Mouse (Mus musculus) heart, postnatal 25 days (tissue): Measurements from ENCODE around the gene Cdh1. TPM values are rescaled to one million over a fixed set of nuclear protein-coding genes. Genes with fewer than 3 reads are reported as not detected.
A peak's percentile ranks its signal among the peaks of the same experiment; 100 is the strongest.

Experiments used
- DNase-seq: peaks from one replicate; pipeline ENCODE4 v3.0.0; 2022; ENCODE audit warnings: low spot score
- intact Hi-C: fragments of 180-260 bp; cut with DNase I; formaldehyde crosslinking; loops from one replicate; pipeline ENCODE4 v1.15.1; 2025
- total RNA-seq, 2 experiments: library from RNA; stranded (reverse); gene quantifications; 2 replicates each; pipeline ENCODE4 v1.2.3; 2021

Cdh1 gene
- total RNA-seq, 2 experiments from 2014 or later = 0.06 to 0.08 TPM

DNA sequence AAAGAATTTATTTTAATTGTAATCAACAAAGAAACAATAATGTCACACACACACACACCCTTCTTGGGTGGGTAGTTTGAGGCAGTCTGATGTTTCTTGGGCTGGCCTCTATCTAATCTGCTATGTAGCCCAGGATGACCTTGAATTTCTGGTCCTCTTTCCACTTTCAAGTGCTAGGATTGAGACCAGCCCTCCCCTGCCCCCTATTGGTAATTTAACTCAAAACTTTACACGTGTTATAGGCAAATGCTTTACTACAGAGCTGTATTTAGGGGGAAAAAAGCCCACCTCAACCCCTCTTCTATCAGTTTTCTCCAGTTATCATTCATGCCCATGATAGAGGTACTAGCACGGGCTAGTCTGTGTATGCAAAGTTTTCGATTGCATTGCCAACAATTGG lies 41.8 kb downstream of the Cdh1 start:
- no peak for DNase-seq
- intact Hi-C loops = no loop called here

GRCm38 (mm10) chr8:106646153-106646552 lies 43.0 kb downstream of the Cdh1 start:
- intact Hi-C loops = loop anchor here (2.0 kb wide), 1 partner anchor 85 kb away; no protein-coding TSS in a partner anchor
- DNase-seq = no peak

DNA sequence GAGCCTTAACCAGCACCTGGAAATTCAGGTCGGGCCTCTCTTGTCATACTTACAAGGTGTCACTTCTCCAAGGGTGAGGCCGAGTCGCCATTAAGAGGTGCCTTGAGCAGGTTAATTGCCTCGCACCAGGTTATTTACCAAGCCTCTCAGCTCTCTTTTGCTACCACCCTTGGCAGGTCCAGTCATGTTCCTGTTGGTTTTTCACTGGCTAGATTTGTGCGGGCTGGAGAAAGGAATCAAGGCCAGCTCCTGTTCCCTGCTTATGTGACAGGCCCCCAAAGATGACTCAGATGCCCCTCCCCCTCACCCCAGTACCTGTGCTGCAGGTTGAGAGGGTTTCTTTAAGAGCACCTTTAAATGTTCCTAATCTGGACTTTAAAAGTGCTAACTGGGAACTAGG lies 43.6 kb downstream of the Cdh1 start:
- intact Hi-C loops = loop anchor here (1.0 to 2.0 kb wide), 3 partner anchors 86 to 213 kb away; no protein-coding TSS in a partner anchor
- no peak for DNase-seq

DNA sequence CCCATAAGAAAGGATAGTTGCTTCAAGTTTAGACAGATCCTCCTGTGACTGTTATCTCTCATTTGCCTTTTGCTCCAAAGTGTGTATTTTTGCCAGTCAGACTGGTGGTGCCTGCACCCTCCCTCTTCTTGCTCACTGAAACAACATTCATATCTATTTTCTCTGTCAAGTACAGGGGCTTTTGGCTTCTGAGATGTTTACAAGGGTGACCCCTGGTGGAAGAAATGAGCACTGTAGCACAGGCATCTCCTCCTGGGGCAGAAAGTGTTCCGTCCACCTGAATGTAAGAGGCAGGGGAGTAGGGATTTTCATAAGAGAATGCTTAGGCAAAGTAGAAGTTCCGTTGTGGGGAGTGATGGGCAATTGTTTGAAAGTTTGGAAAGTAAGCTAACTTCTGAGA lies 44.2 kb downstream of the Cdh1 start:
- DNase-seq = peak; percentile 15
- intact Hi-C loops = loop anchor here (1.0 to 2.0 kb wide), 3 partner anchors 87 to 214 kb away; no protein-coding TSS in a partner anchor

DNA sequence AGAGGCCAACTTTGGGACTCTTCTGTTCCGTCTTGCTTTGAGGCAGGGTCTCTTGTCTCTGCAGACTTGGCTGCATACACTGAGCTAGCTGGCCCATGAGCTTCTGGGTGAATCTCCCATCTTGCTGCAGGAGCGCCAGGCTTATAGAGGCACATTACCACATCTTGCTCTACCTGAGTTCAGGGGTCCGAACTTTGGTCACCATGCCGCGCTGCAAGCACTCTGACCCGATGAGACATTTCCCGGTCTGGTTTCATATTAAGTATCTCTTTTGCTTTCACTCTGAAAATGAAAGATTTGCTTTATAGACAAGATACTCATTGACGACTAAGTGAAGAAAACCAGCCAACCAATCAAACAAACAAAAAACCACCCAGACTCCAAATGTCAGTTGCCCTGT lies 45.3 kb downstream of the Cdh1 start:
- intact Hi-C loops = no loop called here

DNA sequence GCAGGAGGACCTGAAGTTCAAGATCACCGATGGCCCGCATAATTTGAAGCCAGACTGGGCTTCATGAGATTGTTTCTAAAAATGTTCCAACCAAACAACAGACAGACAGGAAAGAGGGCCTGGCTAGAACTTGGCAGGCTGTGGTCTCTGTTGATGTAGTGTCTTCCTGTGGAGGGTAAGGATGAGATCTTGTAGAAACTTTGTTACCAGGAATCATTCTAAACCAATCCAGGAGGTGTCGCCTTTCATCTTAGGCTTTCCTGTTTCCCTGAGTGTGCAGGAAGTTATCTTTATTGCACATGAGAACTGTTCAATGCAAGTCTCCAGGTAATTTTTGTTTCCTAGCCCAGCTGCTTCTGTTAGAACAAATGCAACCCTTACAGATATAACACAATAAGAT lies 48.8 kb downstream of the Cdh1 start:
- intact Hi-C loops = no loop called here

More for the DNA sequence above, 45.3 kb downstream of the Cdh1 start:
- no peak for DNase-seq

DNA sequence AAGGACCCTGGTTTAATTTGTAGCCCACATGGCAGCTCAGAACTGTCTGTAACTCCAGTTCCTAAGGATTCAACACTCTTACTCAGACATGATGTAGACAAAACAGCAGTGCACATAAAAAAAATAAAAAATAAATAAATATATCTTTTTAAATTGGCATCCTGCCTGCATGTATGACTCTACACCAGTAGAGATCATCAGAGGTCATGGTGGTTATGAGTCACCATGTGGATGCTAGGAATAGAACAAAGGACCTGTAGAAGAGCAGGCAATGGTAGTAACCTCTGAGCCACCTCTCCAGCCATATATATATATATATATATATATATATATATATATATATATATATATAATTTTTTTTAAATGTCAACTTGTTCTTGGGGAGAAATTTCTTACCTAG lies 52.9 kb downstream of the Cdh1 start:
- no peak for DNase-seq
- intact Hi-C loops = no loop called here

More for the DNA sequence above, 48.8 kb downstream of the Cdh1 start:
- DNase-seq = no peak

DNA sequence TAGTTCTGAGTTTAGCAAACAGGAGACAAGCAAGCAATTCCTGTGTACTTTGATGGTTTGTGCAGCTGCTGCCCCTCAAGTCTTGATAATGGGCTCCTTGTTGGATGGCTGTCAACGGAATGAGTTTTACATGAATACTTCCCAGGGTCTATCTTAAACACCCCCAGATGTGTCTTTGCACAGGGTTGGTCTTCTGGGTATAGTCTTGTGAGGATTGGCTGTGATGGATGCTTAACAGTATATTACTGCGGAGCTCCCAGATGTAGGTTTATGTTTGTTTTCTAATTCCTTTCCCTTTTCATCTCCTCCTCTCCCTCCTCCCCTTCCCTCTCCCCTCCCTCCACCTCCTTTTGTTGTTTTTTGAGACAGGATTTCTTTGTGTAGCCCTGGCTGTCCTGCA lies 69.6 kb downstream of the Cdh1 start:
- intact Hi-C loops = no loop called here
- DNase-seq = no peak

DNA sequence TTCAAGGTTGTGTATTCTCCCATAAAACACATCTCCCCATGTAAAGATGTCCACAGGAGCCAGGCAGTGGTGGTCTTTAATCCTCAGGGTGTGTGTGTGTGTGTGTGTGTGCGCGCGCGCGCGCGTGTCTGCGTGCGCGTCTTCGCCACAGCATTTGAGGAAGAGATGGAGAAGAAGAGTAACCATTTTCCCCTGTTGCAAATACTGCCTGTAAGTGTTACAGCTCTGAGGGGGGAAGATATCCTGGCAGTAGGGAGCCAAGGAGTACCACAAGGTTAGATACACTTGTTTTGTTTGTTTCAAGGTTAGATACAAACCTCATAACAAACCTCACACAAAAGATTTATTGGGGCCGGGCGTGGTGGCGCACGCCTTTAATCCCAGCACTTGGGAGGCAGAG lies 71.2 kb downstream of the Cdh1 start:
- DNase-seq = no peak
- intact Hi-C loops = no loop called here

- no peak for DNase-seq
- intact Hi-C loops = no loop called here
Observed at GRCm38 (mm10) chr8:106674894-106675293, 71.7 kb downstream of the Cdh1 start.

GRCm38 (mm10) chr8:106682971-106683668 lies 80.0 kb downstream of the Cdh1 start, which contains the start of gene Tango6:
TSS of gene Tango6 (plus strand) at chr8:106683068.
- intact Hi-C loops = no loop called here
- peak; percentile 75 for DNase-seq

DNA sequence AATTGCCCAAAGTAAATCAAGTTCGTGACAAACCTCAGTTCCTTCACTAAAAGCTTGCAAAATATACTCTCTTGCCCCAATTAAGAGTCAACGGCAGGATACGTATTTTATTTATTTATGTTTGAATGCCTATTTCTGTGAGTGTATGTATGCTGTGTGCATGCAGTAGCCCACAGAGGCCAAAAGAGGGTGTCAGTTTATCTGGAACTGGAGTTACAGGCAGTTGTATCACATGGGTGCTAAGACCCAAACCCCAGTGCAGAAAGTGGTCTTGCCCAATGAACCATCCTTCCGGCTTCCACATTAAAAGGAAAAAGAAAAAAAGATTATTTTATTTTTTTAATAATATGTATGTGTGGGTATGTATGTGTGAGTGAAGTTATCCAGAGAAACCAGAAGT lies 81.2 kb downstream of the Cdh1 start:
- intact Hi-C loops = loop anchor here (2.0 kb wide), 1 partner anchor 318 kb away; no protein-coding TSS in a partner anchor

GRCm38 (mm10) chr8:106687479-106687878 lies 84.3 kb downstream of the Cdh1 start:
- no peak for DNase-seq
- intact Hi-C loops = no loop called here

More for the DNA sequence above, 81.2 kb downstream of the Cdh1 start:
- DNase-seq = no peak

DNA sequence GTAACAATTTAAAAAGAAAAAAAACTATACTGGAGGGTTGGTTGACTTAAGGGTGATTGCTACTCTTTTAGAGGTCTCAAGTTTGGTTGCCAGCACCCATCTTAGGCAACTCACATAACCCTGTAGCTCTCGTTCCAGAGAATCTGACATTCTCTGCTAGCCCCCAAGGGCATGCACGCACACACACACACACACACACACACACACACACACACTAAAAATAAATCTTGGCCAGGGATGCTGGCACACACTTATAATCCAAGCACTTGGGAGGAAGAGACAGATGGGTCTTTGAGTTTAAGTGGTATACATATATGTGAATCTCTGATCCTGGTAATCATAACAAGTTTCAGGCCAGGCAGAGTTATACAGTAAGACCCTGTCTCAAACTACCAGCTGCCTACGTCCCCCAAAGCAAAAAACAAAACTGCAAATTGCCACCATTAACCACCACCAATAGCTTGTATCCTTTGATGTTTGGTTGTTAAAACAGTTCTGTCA lies 94.6 kb downstream of the Cdh1 start:
- intact Hi-C loops = loop anchor here (2.0 kb wide), 1 partner anchor 191 kb away; no protein-coding TSS in a partner anchor
- no peak for DNase-seq

DNA sequence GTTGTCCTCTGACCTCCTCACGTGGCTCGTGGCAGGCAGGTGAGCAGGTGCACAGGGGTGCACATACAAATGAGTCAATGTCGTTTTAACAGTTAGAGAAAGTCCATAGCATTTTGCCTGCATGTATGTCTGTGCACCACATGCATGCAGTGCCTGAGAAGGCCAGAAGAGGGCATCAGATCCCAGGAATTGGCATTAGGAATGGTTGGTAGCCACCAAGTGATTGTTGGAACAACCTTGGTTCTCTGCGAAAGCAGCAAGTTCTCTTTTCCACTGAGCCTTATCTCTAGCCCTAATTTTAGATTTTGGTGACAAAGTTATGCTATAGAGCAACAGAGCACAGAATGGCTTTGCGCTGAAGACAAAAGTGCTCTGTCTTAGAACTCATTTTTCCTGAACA lies 96.4 kb downstream of the Cdh1 start:
- intact Hi-C loops = loop anchor here (2.0 kb wide), 1 partner anchor 189 kb away; no protein-coding TSS in a partner anchor

DNA sequence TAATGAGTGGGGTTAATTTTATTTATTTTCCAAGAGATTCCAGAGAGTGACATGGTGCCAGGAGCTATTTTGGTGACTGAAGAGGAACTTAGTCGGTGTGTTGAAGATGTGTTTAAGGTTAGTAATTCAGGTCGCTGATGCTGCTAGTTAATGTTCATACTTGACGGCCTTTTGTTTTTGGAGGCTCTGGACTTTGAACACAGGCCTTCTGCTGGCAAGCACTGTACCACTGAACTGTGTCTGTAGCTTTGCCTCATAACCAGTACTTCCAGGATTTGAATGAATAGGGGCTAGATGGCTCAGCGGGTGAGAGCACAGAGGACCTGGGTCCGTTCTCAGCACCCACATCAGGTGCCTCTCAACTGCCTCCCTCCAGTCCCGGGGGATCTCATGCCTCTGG lies 97.0 kb downstream of the Cdh1 start:
- DNase-seq = no peak
- intact Hi-C loops = no loop called here

More for the DNA sequence above, 96.4 kb downstream of the Cdh1 start:
- peak; percentile 34 for DNase-seq

GRCm38 (mm10) chr8:106701360-106701759 lies 98.2 kb downstream of the Cdh1 start:
- DNase-seq = no peak
- intact Hi-C loops = no loop called here

- intact Hi-C loops = loop anchor here (2.0 kb wide), 1 partner anchor 14 kb away; no protein-coding TSS in a partner anchor
- no peak for DNase-seq
Observed at GRCm38 (mm10) chr8:106704199-106704900, 101.2 kb downstream of the Cdh1 start.

DNA sequence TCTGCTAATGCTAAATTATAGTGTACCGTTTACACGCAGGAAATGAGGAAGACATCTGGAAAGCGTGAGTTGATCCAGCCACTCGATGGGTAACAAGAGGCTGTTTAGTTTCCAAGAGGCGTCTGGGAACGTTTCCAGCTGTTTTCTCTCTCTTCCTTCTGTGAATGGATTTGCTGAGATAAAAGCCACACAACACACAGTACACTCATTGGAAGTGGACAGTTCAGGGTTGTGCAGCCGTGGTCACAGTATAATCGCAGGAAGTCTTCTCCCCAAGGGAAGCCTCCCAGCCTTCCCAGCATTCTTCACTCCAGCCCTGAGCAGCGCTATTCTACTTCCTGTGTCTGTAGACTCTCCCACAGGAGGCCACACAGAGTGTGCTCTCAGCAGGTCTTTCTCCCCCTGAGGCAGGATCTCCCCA lies 101.8 kb downstream of the Cdh1 start:
- intact Hi-C loops = loop anchor here (2.0 kb wide), 1 partner anchor 14 kb away; no protein-coding TSS in a partner anchor
- DNase-seq = peak; percentile 65

DNA sequence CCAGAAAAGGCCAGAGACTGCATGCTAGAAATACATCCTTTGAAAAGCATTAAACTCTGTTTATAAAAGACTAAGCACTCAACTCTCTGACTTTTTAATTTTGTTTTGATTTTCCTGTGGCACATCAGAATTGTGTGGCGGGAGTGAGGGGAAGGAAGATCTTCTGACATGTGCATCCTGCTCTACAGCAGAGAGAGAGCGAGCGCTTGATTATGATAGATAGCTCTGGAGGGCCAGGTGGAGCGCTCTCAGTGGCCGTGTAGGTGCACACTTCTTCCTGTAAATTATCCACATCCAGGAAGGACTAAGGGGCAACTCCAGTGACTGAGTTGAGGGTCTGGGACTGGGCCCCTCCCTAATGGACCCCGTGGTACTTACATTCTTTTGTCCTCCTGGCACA lies 103.0 kb downstream of the Cdh1 start:
- intact Hi-C loops = no loop called here
- no peak for DNase-seq

GRCm38 (mm10) chr8:106710002-106710401 lies 106.9 kb downstream of the Cdh1 start:
- DNase-seq = no peak
- intact Hi-C loops = no loop called here
